Mouse (Mus musculus) C2C12 (cell line): ENCODE data around the gene Sez6.

Source experiments
- CTCF ChIP-seq: IDR thresholded peaks from one replicate; pipeline ENCODE4 v1.5.1; 2011; ENCODE audit not compliant: control insufficient read depth, insufficient read depth, insufficient read length
- FOSL1 ChIP-seq: IDR thresholded peaks from one replicate; pipeline ENCODE4 v1.8.0; 2011; ENCODE audit warnings: mild to moderate bottlenecking, low read length; ENCODE audit not compliant: poor library complexity, insufficient read depth, severe bottlenecking
- MAX ChIP-seq: IDR thresholded peaks from one replicate; pipeline ENCODE4 v1.6.1; 2011; ENCODE audit warnings: mild to moderate bottlenecking, control low read depth

GRCm38 (mm10) chr11:77909376-77909775 is 21.2 kb upstream of the Sez6 start:
- TF ChIP-seq CTCF (no peak), MAX (no peak), FOSL1 (no peak)
